Mouse (Mus musculus): ENCODE results near the gene Lor. TPM values are rescaled to one million over a fixed set of nuclear protein-coding genes. Genes with fewer than 3 reads are reported as not detected.
A peak's percentile ranks its signal among the peaks of the same experiment; 100 is the strongest.

Lor gene
- 0.09 TPM in 2 replicates for polyA plus RNA-seq (2014; fragmentation: Nextera tagmentation; extraction: Ambion mirVana)

GRCm38 (mm10) chr3:92083042-92083441 lies at the start of gene Lor:
TSS of gene Lor (minus strand) at chr3:92083142.
- Histone ChIP-seq H3K4me1 (replicated peaks; ENCODE audit: control insufficient read depth, insufficient read depth, low read length) (no peaks in the 10 kb centered on the region), H3K27me3 (replicated peaks; ENCODE audit: control insufficient read depth, insufficient read depth, low read length) (peaks cover 42% of the 10 kb centered on the region), H3K9ac (ENCODE audit: low read length) (no peak within 1 kb of the TSS), H3K4me3 (ENCODE audit: low read depth, low read length) (peak within 1 kb of the TSS; percentile 57), H3K9me3 (ENCODE audit: control insufficient read depth, low read length) (no peaks in the 10 kb centered on the region), H3K27ac (ENCODE audit: low read depth) (no peak within 1 kb of the TSS), H3K36me3 (ENCODE audit: control insufficient read depth, insufficient read depth, low read length) (no peaks in the 10 kb centered on the region), H3K4me2 (ENCODE audit: low read length) (peak within 1 kb of the TSS; percentile 91)
- ATAC-seq (replicated peaks; ENCODE audit: low FRiP score, low TSS enrichment, low read depth) (no peak), DNase-seq (ENCODE audit: low spot score) (no peak)
- WGBS: 81% methylated on average over 2 of the region's 2 CpGs

DNA sequence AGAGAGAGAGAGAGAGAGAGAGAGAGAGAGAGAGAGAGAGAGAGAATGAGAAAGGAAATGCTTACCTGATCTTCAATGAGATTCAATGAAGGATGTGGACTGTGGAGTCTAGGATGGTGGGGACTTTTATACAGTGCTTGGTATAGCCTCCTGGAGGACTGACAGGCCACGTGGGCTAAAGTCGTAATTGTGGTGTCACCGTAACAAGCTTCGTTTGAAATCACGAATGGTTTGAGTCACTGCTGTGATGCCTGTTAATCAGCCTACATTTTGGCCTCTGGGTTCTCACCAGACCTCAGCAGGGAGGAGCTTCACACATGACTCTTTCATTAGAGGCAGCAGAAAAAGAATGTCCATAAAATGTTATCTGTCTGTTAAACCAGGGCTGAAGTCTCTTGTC lies 40.9 kb upstream of the Lor start, which contains the start of gene Prr9:
TSS of gene Prr9 (minus strand) at position 101 of the 400 bp plus-strand sequence.
- ATAC-seq (replicated peaks; ENCODE audit: low FRiP score, low TSS enrichment, low read depth): no peak
- Histone ChIP-seq H3K27ac (ENCODE audit: low read depth) (no peak within 1 kb of the TSS), H3K4me1 (replicated peaks; ENCODE audit: control insufficient read depth, insufficient read depth, low read length) (no peaks in the 10 kb centered on the region), H3K4me2 (ENCODE audit: low read length) (no peak within 1 kb of the TSS), H3K9ac (ENCODE audit: low read length) (no peak within 1 kb of the TSS), H3K4me3 (ENCODE audit: low read depth, low read length) (no peak within 1 kb of the TSS), H3K36me3 (ENCODE audit: control insufficient read depth, insufficient read depth, low read length) (no peaks in the 10 kb centered on the region), H3K27me3 (replicated peaks; ENCODE audit: control insufficient read depth, insufficient read depth, low read length) (no peaks in the 10 kb centered on the region), H3K9me3 (ENCODE audit: control insufficient read depth, low read length) (no peaks in the 10 kb centered on the region)
- WGBS: 80% methylated on average over 5 of the region's 5 CpGs
- no peak for DNase-seq (ENCODE audit: low spot score)

GRCm38 (mm10) chr3:92120902-92121301 lies 38.0 kb upstream of the Lor start:
- no peaks in the 10 kb centered on the region for H3K27me3 ChIP-seq (replicated peaks; ENCODE audit: control insufficient read depth, insufficient read depth, low read length)
- DNase-seq (ENCODE audit: low spot score) (no peak), ATAC-seq (replicated peaks; ENCODE audit: low FRiP score, low TSS enrichment, low read depth) (no peak)
- H3K4me3 ChIP-seq (ENCODE audit: low read depth, low read length): no peak overlapping the region
- H3K4me1 ChIP-seq (replicated peaks; ENCODE audit: control insufficient read depth, insufficient read depth, low read length): no peaks in the 10 kb centered on the region
- H3K9ac ChIP-seq (ENCODE audit: low read length): no peak overlapping the region
- H3K4me2 ChIP-seq (ENCODE audit: low read length): no peak overlapping the region
- H3K27ac ChIP-seq (ENCODE audit: low read depth): no peak overlapping the region
- no peaks in the 10 kb centered on the region for H3K9me3 ChIP-seq (ENCODE audit: control insufficient read depth, low read length)
- no peaks in the 10 kb centered on the region for H3K36me3 ChIP-seq (ENCODE audit: control insufficient read depth, insufficient read depth, low read length)
- WGBS: 78% methylated on average over 3 of the region's 3 CpGs

DNA sequence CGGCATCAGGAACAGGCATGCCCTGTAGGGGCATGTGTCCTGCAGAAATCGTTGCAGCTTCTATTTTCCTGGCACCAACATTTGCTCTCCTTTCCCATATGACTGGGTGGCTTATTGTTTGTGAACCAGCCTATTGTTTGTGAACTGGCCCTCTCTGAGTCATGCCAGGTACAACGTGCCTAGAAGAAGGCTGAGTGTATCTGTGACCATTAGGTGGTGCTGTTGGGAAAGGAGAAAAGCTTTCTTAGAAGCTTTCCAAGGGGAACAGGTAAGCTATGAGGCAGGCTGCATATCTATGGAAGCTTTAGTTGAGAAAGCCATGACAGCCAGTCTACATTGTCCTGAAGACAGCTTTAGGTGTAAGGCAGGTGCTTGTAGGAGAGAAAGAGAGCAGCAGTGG lies 35.0 kb upstream of the Lor start:
- Histone ChIP-seq H3K27ac (ENCODE audit: low read depth) (no peak overlapping the region), H3K4me2 (ENCODE audit: low read length) (no peak overlapping the region), H3K4me1 (replicated peaks; ENCODE audit: control insufficient read depth, insufficient read depth, low read length) (no peaks in the 10 kb centered on the region), H3K36me3 (ENCODE audit: control insufficient read depth, insufficient read depth, low read length) (no peaks in the 10 kb centered on the region), H3K4me3 (ENCODE audit: low read depth, low read length) (no peak overlapping the region), H3K27me3 (replicated peaks; ENCODE audit: control insufficient read depth, insufficient read depth, low read length) (no peaks in the 10 kb centered on the region), H3K9me3 (ENCODE audit: control insufficient read depth, low read length) (no peaks in the 10 kb centered on the region), H3K9ac (ENCODE audit: low read length) (no peak overlapping the region)
- no peak for DNase-seq (ENCODE audit: low spot score)
- no peak for ATAC-seq (replicated peaks; ENCODE audit: low FRiP score, low TSS enrichment, low read depth)
- WGBS: 32% methylated on average over 3 of the region's 3 CpGs

GRCm38 (mm10) chr3:92111526-92111925 lies 28.6 kb upstream of the Lor start:
- H3K4me2 ChIP-seq (ENCODE audit: low read length): no peak overlapping the region
- DNase-seq (ENCODE audit: low spot score) (no peak), ATAC-seq (replicated peaks; ENCODE audit: low FRiP score, low TSS enrichment, low read depth) (no peak)
- no peak overlapping the region for H3K9ac ChIP-seq (ENCODE audit: low read length)
- H3K9me3 ChIP-seq (ENCODE audit: control insufficient read depth, low read length): no peaks in the 10 kb centered on the region
- H3K27ac ChIP-seq (ENCODE audit: low read depth): no peak overlapping the region
- no peak overlapping the region for H3K4me3 ChIP-seq (ENCODE audit: low read depth, low read length)
- H3K36me3 ChIP-seq (ENCODE audit: control insufficient read depth, insufficient read depth, low read length): no peaks in the 10 kb centered on the region
- H3K4me1 ChIP-seq (replicated peaks; ENCODE audit: control insufficient read depth, insufficient read depth, low read length): no peaks in the 10 kb centered on the region
- no peaks in the 10 kb centered on the region for H3K27me3 ChIP-seq (replicated peaks; ENCODE audit: control insufficient read depth, insufficient read depth, low read length)

GRCm38 (mm10) chr3:92110790-92111189 lies 27.8 kb upstream of the Lor start:
- H3K9ac ChIP-seq (ENCODE audit: low read length): no peak overlapping the region
- ATAC-seq (replicated peaks; ENCODE audit: low FRiP score, low TSS enrichment, low read depth): no peak
- H3K4me2 ChIP-seq (ENCODE audit: low read length): no peak overlapping the region
- no peaks in the 10 kb centered on the region for H3K9me3 ChIP-seq (ENCODE audit: control insufficient read depth, low read length)
- H3K27me3 ChIP-seq (replicated peaks; ENCODE audit: control insufficient read depth, insufficient read depth, low read length): no peaks in the 10 kb centered on the region
- no peaks in the 10 kb centered on the region for H3K4me1 ChIP-seq (replicated peaks; ENCODE audit: control insufficient read depth, insufficient read depth, low read length)
- DNase-seq (ENCODE audit: low spot score): no peak
- no peak overlapping the region for H3K27ac ChIP-seq (ENCODE audit: low read depth)
- no peaks in the 10 kb centered on the region for H3K36me3 ChIP-seq (ENCODE audit: control insufficient read depth, insufficient read depth, low read length)
- no peak overlapping the region for H3K4me3 ChIP-seq (ENCODE audit: low read depth, low read length)

DNA sequence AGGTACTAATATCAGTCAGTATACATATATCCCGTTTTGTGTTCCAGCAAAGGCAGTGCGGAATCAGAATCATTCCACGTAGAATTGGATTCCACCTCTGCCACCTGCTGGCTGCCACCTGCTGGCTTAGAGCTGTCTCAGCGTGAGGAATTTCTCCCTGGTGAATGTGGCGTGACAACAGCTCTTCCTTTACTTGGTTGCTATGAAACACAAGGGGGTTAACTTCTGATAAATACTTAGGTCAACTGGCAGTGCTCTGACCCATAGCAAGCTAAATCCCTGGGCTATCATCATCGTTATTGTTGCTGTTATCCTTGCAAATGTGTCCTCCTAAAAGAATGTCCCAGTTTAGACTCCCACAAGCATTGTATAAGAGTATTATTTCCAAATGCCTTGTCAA lies 23.6 kb upstream of the Lor start:
- Histone ChIP-seq H3K4me2 (ENCODE audit: low read length) (no peak overlapping the region), H3K36me3 (ENCODE audit: control insufficient read depth, insufficient read depth, low read length) (no peaks in the 10 kb centered on the region), H3K4me1 (replicated peaks; ENCODE audit: control insufficient read depth, insufficient read depth, low read length) (no peaks in the 10 kb centered on the region), H3K9me3 (ENCODE audit: control insufficient read depth, low read length) (no peaks in the 10 kb centered on the region), H3K27me3 (replicated peaks; ENCODE audit: control insufficient read depth, insufficient read depth, low read length) (no peaks in the 10 kb centered on the region), H3K4me3 (ENCODE audit: low read depth, low read length) (no peak overlapping the region), H3K27ac (ENCODE audit: low read depth) (no peak overlapping the region), H3K9ac (ENCODE audit: low read length) (no peak overlapping the region)
- 11% methylated on average over 6 of the region's 6 CpGs for WGBS
- ATAC-seq (replicated peaks; ENCODE audit: low FRiP score, low TSS enrichment, low read depth) (0 out of 2 replicates have a peak, but pooled peaks have one; percentile 68), DNase-seq (ENCODE audit: low spot score) (peak; percentile 53)

DNA sequence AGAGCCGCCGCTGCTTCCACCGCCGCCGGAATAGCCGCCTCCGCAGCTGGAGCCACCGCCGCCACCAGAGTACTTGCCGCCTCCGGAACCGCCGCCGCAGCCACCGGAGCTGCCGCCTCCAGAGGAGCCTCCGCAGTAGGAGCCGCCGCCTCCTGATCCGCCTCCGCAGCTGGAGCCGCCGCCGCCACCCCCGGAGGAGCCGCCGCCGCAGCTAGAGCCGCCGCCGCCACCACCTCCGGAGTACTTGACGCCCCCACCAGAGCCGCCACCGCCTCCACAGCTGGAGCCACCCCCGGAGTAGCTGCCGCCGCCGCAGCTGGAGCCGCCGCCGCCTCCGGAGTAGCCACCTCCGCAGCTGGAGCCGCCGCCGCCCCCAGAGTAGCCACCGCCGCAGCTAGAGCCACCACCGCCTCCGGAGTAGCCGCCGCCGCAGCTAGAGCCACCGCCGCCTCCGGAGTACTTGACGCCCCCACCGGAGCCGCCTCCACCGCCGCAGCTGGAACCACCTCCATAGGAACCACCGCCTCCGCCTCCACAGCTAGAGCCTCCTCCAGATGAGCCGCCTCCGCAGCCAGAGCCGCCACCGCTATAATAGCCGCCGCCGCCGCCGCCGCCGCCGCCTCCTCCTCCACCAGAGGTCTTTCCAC lies 1.5 kb downstream of the Lor start:
- DNase-seq (ENCODE audit: low spot score): peak; percentile 79
- peak overlapping the region; percentile 57 for H3K4me3 ChIP-seq (ENCODE audit: low read depth, low read length)
- H3K4me1 ChIP-seq (replicated peaks; ENCODE audit: control insufficient read depth, insufficient read depth, low read length): no peaks in the 10 kb centered on the region
- H3K27ac ChIP-seq (ENCODE audit: low read depth): no peak overlapping the region
- peak overlapping the region; percentile 91 for H3K4me2 ChIP-seq (ENCODE audit: low read length)
- H3K9me3 ChIP-seq (ENCODE audit: control insufficient read depth, low read length): no peaks in the 10 kb centered on the region
- no peaks in the 10 kb centered on the region for H3K36me3 ChIP-seq (ENCODE audit: control insufficient read depth, insufficient read depth, low read length)
- H3K9ac ChIP-seq (ENCODE audit: low read length): peak overlapping the region; percentile 46
- ATAC-seq (replicated peaks; ENCODE audit: low FRiP score, low TSS enrichment, low read depth): peak; percentile 76
- whole genome bisulfite sequencing: under 1% methylated on average over 69 of the region's 76 CpGs
- peaks cover 42% of the 10 kb centered on the region for H3K27me3 ChIP-seq (replicated peaks; ENCODE audit: control insufficient read depth, insufficient read depth, low read length)

Data from intestine, embryonic 14.5 days (tissue).